Mouse (Mus musculus): ENCODE data around the gene Rad50. TPM values are rescaled to one million over a fixed set of nuclear protein-coding genes. Genes with fewer than 3 reads are reported as not detected.

The Rad50 gene
- polyA plus RNA-seq, 1 experiment: 4.3 TPM

- H3K79me2 ChIP-seq (ENCODE audit: control insufficient read depth, insufficient read depth): no peaks in the 10 kb centered on the region
- no peaks in the 10 kb centered on the region for H3K27me3 ChIP-seq (ENCODE audit: control insufficient read depth, insufficient read depth, insufficient read length)
- TF ChIP-seq REST (IDR thresholded peaks at IDR 0.05; ENCODE audit: insufficient read depth, insufficient read length): no peak
- no peak for TF ChIP-seq TCF12 (IDR thresholded peaks at IDR 0.05; ENCODE audit: insufficient read depth, poor library complexity, severe bottlenecking)
- no peak for TF ChIP-seq MAX (IDR thresholded peaks at IDR 0.05; ENCODE audit: low read depth)
- no peak overlapping the region for H3K4me3 ChIP-seq
- no peak overlapping the region for H3K4me2 ChIP-seq (ENCODE audit: low read depth)
- no peaks in the 10 kb centered on the region for H3K36me3 ChIP-seq (ENCODE audit: control insufficient read depth, insufficient read depth)
- H3ac ChIP-seq (ENCODE audit: control insufficient read depth, insufficient read length): no peak overlapping the region
Measured at GRCm38 (mm10) chr11:53748614-53749013, 41.5 kb upstream of the Rad50 start.

- Histone ChIP-seq H3K36me3 (ENCODE audit: control insufficient read depth, insufficient read depth) (no peaks in the 10 kb centered on the region), H3K79me2 (ENCODE audit: control insufficient read depth, insufficient read depth) (no peaks in the 10 kb centered on the region)
- TF ChIP-seq E2F4 (IDR thresholded peaks at IDR 0.05; ENCODE audit: insufficient read depth) (no peak), USF1 (IDR thresholded peaks at IDR 0.05; ENCODE audit: low read depth) (no peak), CEBPB (IDR thresholded peaks at IDR 0.05; ENCODE audit: insufficient read depth, poor library complexity, severe bottlenecking) (no peak), MAX (IDR thresholded peaks at IDR 0.05; ENCODE audit: low read depth) (no peak), MYOG (IDR thresholded peaks at IDR 0.05; ENCODE audit: control insufficient read depth in 1 of 3, insufficient read depth in 1 of 3, insufficient read length in 2 of 3, low read depth in 2 of 3) (no peak), REST (IDR thresholded peaks at IDR 0.05; ENCODE audit: insufficient read depth, insufficient read length) (no peak), TCF3 (IDR thresholded peaks at IDR 0.05; ENCODE audit: insufficient read length, low read depth) (no peak), POLR2AphosphoS2 (IDR thresholded peaks at IDR 0.05; ENCODE audit: insufficient read length, low read depth) (no peak), MYOD1 (IDR thresholded peaks at IDR 0.05; ENCODE audit: control insufficient read depth in 1 of 3, insufficient read length in 2 of 3, low read depth in 2 of 3) (no peak), TCF12 (IDR thresholded peaks at IDR 0.05; ENCODE audit: insufficient read depth, poor library complexity, severe bottlenecking) (no peak), SRF (IDR thresholded peaks at IDR 0.05; ENCODE audit: control insufficient read depth, insufficient read length, low read depth) (no peak), POLR2A (IDR thresholded peaks at IDR 0.05; ENCODE audit: insufficient read length, low read depth) (no peak)
Measured at GRCm38 (mm10) chr11:53747985-53748384, 40.9 kb upstream of the Rad50 start.

GRCm38 (mm10) chr11:53745260-53745659 lies 38.1 kb upstream of the Rad50 start:
- Histone ChIP-seq H3K4me3 (no peak overlapping the region), H3K79me2 (ENCODE audit: control insufficient read depth, insufficient read depth) (no peaks in the 10 kb centered on the region), H3K4me2 (ENCODE audit: low read depth) (no peak overlapping the region), H3K36me3 (ENCODE audit: control insufficient read depth, insufficient read depth) (no peaks in the 10 kb centered on the region), H3ac (ENCODE audit: control insufficient read depth, insufficient read length) (no peak overlapping the region), H3K27me3 (ENCODE audit: control insufficient read depth, insufficient read depth, insufficient read length) (no peaks in the 10 kb centered on the region)
- no peak for TF ChIP-seq TCF3 (IDR thresholded peaks at IDR 0.05; ENCODE audit: insufficient read length, low read depth)
- TF ChIP-seq CEBPB (IDR thresholded peaks at IDR 0.05; ENCODE audit: insufficient read depth, poor library complexity, severe bottlenecking): no peak
- no peak for TF ChIP-seq MYOD1 (IDR thresholded peaks at IDR 0.05; ENCODE audit: control insufficient read depth in 1 of 3, insufficient read length in 2 of 3, low read depth in 2 of 3)
- TF ChIP-seq MAX (IDR thresholded peaks at IDR 0.05; ENCODE audit: low read depth): no peak
- TF ChIP-seq E2F4 (IDR thresholded peaks at IDR 0.05; ENCODE audit: insufficient read depth): no peak
- TF ChIP-seq USF1 (IDR thresholded peaks at IDR 0.05; ENCODE audit: low read depth): no peak
- no peak for TF ChIP-seq TCF12 (IDR thresholded peaks at IDR 0.05; ENCODE audit: insufficient read depth, poor library complexity, severe bottlenecking)
- no peak for TF ChIP-seq POLR2A (IDR thresholded peaks at IDR 0.05; ENCODE audit: insufficient read length, low read depth)
- TF ChIP-seq MYOG (IDR thresholded peaks at IDR 0.05; ENCODE audit: control insufficient read depth in 1 of 3, insufficient read depth in 1 of 3, insufficient read length in 2 of 3, low read depth in 2 of 3): no peak
- no peak for TF ChIP-seq POLR2AphosphoS2 (IDR thresholded peaks at IDR 0.05; ENCODE audit: insufficient read length, low read depth)
- TF ChIP-seq SRF (IDR thresholded peaks at IDR 0.05; ENCODE audit: control insufficient read depth, insufficient read length, low read depth): no peak
- TF ChIP-seq REST (IDR thresholded peaks at IDR 0.05; ENCODE audit: insufficient read depth, insufficient read length): no peak

More at GRCm38 (mm10) chr11:53747985-53748384, 40.9 kb upstream of the Rad50 start:
- no peaks in the 10 kb centered on the region for H3K27me3 ChIP-seq (ENCODE audit: control insufficient read depth, insufficient read depth, insufficient read length)
- H3K4me3 ChIP-seq: no peak overlapping the region
- no peak overlapping the region for H3ac ChIP-seq (ENCODE audit: control insufficient read depth, insufficient read length)
- no peak overlapping the region for H3K4me2 ChIP-seq (ENCODE audit: low read depth)

GRCm38 (mm10) chr11:53742353-53742752 lies 35.2 kb upstream of the Rad50 start:
- H3K36me3 ChIP-seq (ENCODE audit: control insufficient read depth, insufficient read depth): no peaks in the 10 kb centered on the region
- H3K79me2 ChIP-seq (ENCODE audit: control insufficient read depth, insufficient read depth): no peaks in the 10 kb centered on the region
- H3K4me2 ChIP-seq (ENCODE audit: low read depth): no peak overlapping the region
- TF ChIP-seq MYOG (IDR thresholded peaks at IDR 0.05; ENCODE audit: control insufficient read depth in 1 of 3, insufficient read depth in 1 of 3, insufficient read length in 2 of 3, low read depth in 2 of 3) (no peak), CEBPB (IDR thresholded peaks at IDR 0.05; ENCODE audit: insufficient read depth, poor library complexity, severe bottlenecking) (no peak), REST (IDR thresholded peaks at IDR 0.05; ENCODE audit: insufficient read depth, insufficient read length) (no peak), E2F4 (IDR thresholded peaks at IDR 0.05; ENCODE audit: insufficient read depth) (no peak), POLR2A (IDR thresholded peaks at IDR 0.05; ENCODE audit: insufficient read length, low read depth) (no peak), TCF12 (IDR thresholded peaks at IDR 0.05; ENCODE audit: insufficient read depth, poor library complexity, severe bottlenecking) (no peak), MYOD1 (IDR thresholded peaks at IDR 0.05; ENCODE audit: control insufficient read depth in 1 of 3, insufficient read length in 2 of 3, low read depth in 2 of 3) (no peak), USF1 (IDR thresholded peaks at IDR 0.05; ENCODE audit: low read depth) (no peak)
- H3ac ChIP-seq (ENCODE audit: control insufficient read depth, insufficient read length): no peak overlapping the region
- H3K4me3 ChIP-seq: no peak overlapping the region
- H3K27me3 ChIP-seq (ENCODE audit: control insufficient read depth, insufficient read depth, insufficient read length): no peaks in the 10 kb centered on the region

- Histone ChIP-seq H3K27me3 (ENCODE audit: control insufficient read depth, insufficient read depth, insufficient read length) (no peaks in the 10 kb centered on the region), H3ac (ENCODE audit: control insufficient read depth, insufficient read length) (no peak overlapping the region), H3K36me3 (ENCODE audit: control insufficient read depth, insufficient read depth) (no peaks in the 10 kb centered on the region), H3K4me2 (ENCODE audit: low read depth) (no peak overlapping the region), H3K4me3 (no peak overlapping the region), H3K79me2 (ENCODE audit: control insufficient read depth, insufficient read depth) (no peaks in the 10 kb centered on the region)
- TF ChIP-seq SRF (IDR thresholded peaks at IDR 0.05; ENCODE audit: control insufficient read depth, insufficient read length, low read depth): no peak
- TF ChIP-seq MAX (IDR thresholded peaks at IDR 0.05; ENCODE audit: low read depth): no peak
- no peak for TF ChIP-seq TCF3 (IDR thresholded peaks at IDR 0.05; ENCODE audit: insufficient read length, low read depth)
- TF ChIP-seq POLR2A (IDR thresholded peaks at IDR 0.05; ENCODE audit: insufficient read length, low read depth): no peak
- TF ChIP-seq USF1 (IDR thresholded peaks at IDR 0.05; ENCODE audit: low read depth): no peak
- no peak for TF ChIP-seq E2F4 (IDR thresholded peaks at IDR 0.05; ENCODE audit: insufficient read depth)
- no peak for TF ChIP-seq POLR2AphosphoS2 (IDR thresholded peaks at IDR 0.05; ENCODE audit: insufficient read length, low read depth)
- no peak for TF ChIP-seq CEBPB (IDR thresholded peaks at IDR 0.05; ENCODE audit: insufficient read depth, poor library complexity, severe bottlenecking)
- TF ChIP-seq MYOG (IDR thresholded peaks at IDR 0.05; ENCODE audit: control insufficient read depth in 1 of 3, insufficient read depth in 1 of 3, insufficient read length in 2 of 3, low read depth in 2 of 3): no peak
- TF ChIP-seq MYOD1 (IDR thresholded peaks at IDR 0.05; ENCODE audit: control insufficient read depth in 1 of 3, insufficient read length in 2 of 3, low read depth in 2 of 3): no peak
- TF ChIP-seq REST (IDR thresholded peaks at IDR 0.05; ENCODE audit: insufficient read depth, insufficient read length): no peak
- no peak for TF ChIP-seq TCF12 (IDR thresholded peaks at IDR 0.05; ENCODE audit: insufficient read depth, poor library complexity, severe bottlenecking)
Measured at GRCm38 (mm10) chr11:53737573-53737946, 30.4 kb upstream of the Rad50 start.
